Mouse (Mus musculus) testis, adult 2 months (tissue): ENCODE data around the gene Zfp953. TPM values are rescaled to one million over a fixed set of nuclear protein-coding genes. Genes with fewer than 3 reads are reported as not detected.

Experiments used
- H3K27ac ChIP-seq: fragments of 200-500 bp; 2 replicates; pipeline ENCODE4 v1.5.1; 2012; ENCODE audit warnings: low read depth, low read length; ENCODE audit not compliant: control insufficient read depth, insufficient read depth
- H3K27me3 ChIP-seq: fragments of 200-500 bp; 2 replicates; pipeline ENCODE4 v1.6.1; 2012; ENCODE audit warnings: mild to moderate bottlenecking, low read length, moderate library complexity; ENCODE audit not compliant: control insufficient read depth, insufficient read depth
- H3K36me3 ChIP-seq: fragments of 200-500 bp; 2 replicates; pipeline ENCODE4 v1.6.1; 2012; ENCODE audit warnings: mild to moderate bottlenecking, low read length; ENCODE audit not compliant: control insufficient read depth, insufficient read depth
- H3K4me1 ChIP-seq: fragments of 200-500 bp; 2 replicates; pipeline ENCODE4 v1.6.1; 2012; ENCODE audit warnings: low read length; ENCODE audit not compliant: control insufficient read depth, insufficient read depth
- H3K4me3 ChIP-seq: fragments of 200-500 bp; 2 replicates; pipeline ENCODE4 v1.5.1; 2012; ENCODE audit warnings: low read depth, mild to moderate bottlenecking, low read length, moderate library complexity, mixed read lengths; ENCODE audit not compliant: control insufficient read depth
- CTCF ChIP-seq: fragments of 200-500 bp; IDR thresholded peaks from 2 replicates; pipeline ENCODE4 v1.5.1; 2012; ENCODE audit warnings: low read depth, mild to moderate bottlenecking, inconsistent platforms, low read length, moderate library complexity; ENCODE audit not compliant: control insufficient read depth, insufficient read depth, insufficient replicate concordance
- POLR2A ChIP-seq: fragments of 200-500 bp; IDR thresholded peaks from 2 replicates; pipeline ENCODE4 v1.6.1; 2012; ENCODE audit warnings: low read depth, mild to moderate bottlenecking, inconsistent platforms, low read length, moderate library complexity; ENCODE audit not compliant: control insufficient read depth
- polyA plus RNA-seq: library from polyadenylated mRNA; depleted of rRNA; stranded (reverse); fragments of >200 nt; gene quantifications from 2 replicates; pipeline ENCODE4 v1.2.3, GENCODE M21; 2012; rRNA removed

Zfp953 gene
- polyA plus RNA-seq, 1 experiment: 0.27 TPM

GRCm38 (mm10) chr13:67332019-67332724, 28.2 kb downstream of the Zfp953 start, which contains the start of gene Zfp595:
Zfp595 (minus strand) TSS chr13:67332570.
- peak; percentile 55; the same call in 1 of the 2 replicates for TF ChIP-seq CTCF
- no peak for TF ChIP-seq POLR2A
- H3K27ac ChIP-seq: peak within 1 kb of the TSS; percentile 64; the same call in 1 of the 2 replicates
- H3K4me3 ChIP-seq: peak within 1 kb of the TSS; percentile 93

GRCm38 (mm10) chr13:67306718-67307117, 53.7 kb downstream of the Zfp953 start:
- H3K27ac ChIP-seq: no peak overlapping the region

More at GRCm38 (mm10) chr13:67332019-67332724, 28.2 kb downstream of the Zfp953 start, which contains the start of gene Zfp595:
- Histone ChIP-seq H3K27me3 (no peaks in the 10 kb centered on the region), H3K36me3 (no peaks in the 10 kb centered on the region), H3K4me1 (peaks cover 10% of the 10 kb centered on the region)

GRCm38 (mm10) chr13:67305822-67306672, 54.4 kb downstream of the Zfp953 start, which contains the start of gene Zfp457:
Zfp457 (minus strand) TSS chr13:67306485.
- Histone ChIP-seq H3K27ac (peak within 1 kb of the TSS; percentile 19), H3K4me3 (peak within 1 kb of the TSS; percentile 82), H3K27me3 (no peaks in the 10 kb centered on the region), H3K36me3 (no peaks in the 10 kb centered on the region), H3K4me1 (peaks cover 3% of the 10 kb centered on the region)
- TF ChIP-seq POLR2A (peak; percentile 63; the same call in 1 of the 2 replicates), CTCF (no peak)

More at GRCm38 (mm10) chr13:67306718-67307117, 53.7 kb downstream of the Zfp953 start:
- Histone ChIP-seq H3K27me3 (no peaks in the 10 kb centered on the region), H3K4me1 (peaks cover 3% of the 10 kb centered on the region), H3K36me3 (no peaks in the 10 kb centered on the region), H3K4me3 (no peak overlapping the region; the same call in 1 of the 2 replicates)
- TF ChIP-seq CTCF (no peak), POLR2A (no peak)

Other genes with a start within 250 kb of the Zfp953 start
- 0.06 and 0.11 TPM in 2 replicates for gene Rslcan18, start 244.3 kb downstream of the Zfp953 start, polyA plus RNA-seq
- 3.3 and 3.9 TPM in 2 replicates for gene Zfp759, start 238.9 kb downstream of the Zfp953 start, polyA plus RNA-seq
- 0.37 and 0.77 TPM in 2 replicates for gene Rsl1, start 187.4 kb downstream of the Zfp953 start, polyA plus RNA-seq
- gene Zfp455, start 166.1 kb downstream of the Zfp953 start, polyA plus RNA-seq: 0.12 and 0.17 TPM in 2 replicates
- gene Zfp458, start 82.1 kb downstream of the Zfp953 start, polyA plus RNA-seq: 1.3 and 1.5 TPM in 2 replicates
- 1.2 and 1.5 TPM in 2 replicates for gene Zfp457, start 54.1 kb downstream of the Zfp953 start, polyA plus RNA-seq
- gene Zfp595, start 28.0 kb downstream of the Zfp953 start, polyA plus RNA-seq: 0.47 and 0.52 TPM in 2 replicates
- not detected in 2 replicates for gene Gm28044, start 69 bp downstream of the Zfp953 start, polyA plus RNA-seq
- gene Gm28041, start 15.1 kb upstream of the Zfp953 start, polyA plus RNA-seq: not detected in 2 replicates
- 0.06 and 0.09 TPM in 2 replicates for gene Zfp456, start 15.2 kb upstream of the Zfp953 start, polyA plus RNA-seq
- gene Zfp429, start 39.2 kb upstream of the Zfp953 start, polyA plus RNA-seq: 0.17 and 0.60 TPM in 2 replicates
- gene Zfp459, start 60.8 kb upstream of the Zfp953 start, polyA plus RNA-seq: 0.14 and 0.62 TPM in 2 replicates
- 0.65 and 0.70 TPM in 2 replicates for gene Zfp874a, start 91.0 kb upstream of the Zfp953 start, polyA plus RNA-seq
- gene Zfp874b, start 123.7 kb upstream of the Zfp953 start, polyA plus RNA-seq: 0.85 and 0.86 TPM in 2 replicates
- gene Zfp58, start 139.9 kb upstream of the Zfp953 start, polyA plus RNA-seq: 2.8 and 3.2 TPM in 2 replicates
- gene Gm26965, start 165.5 kb upstream of the Zfp953 start, polyA plus RNA-seq: not detected in 2 replicates
- gene Zfp87, start 165.6 kb upstream of the Zfp953 start, polyA plus RNA-seq: 59.3 and 86.0 TPM in 2 replicates
- 2.0 and 2.6 TPM in 2 replicates for gene Zfp748, start 193.2 kb upstream of the Zfp953 start, polyA plus RNA-seq
- gene Zfp729b, start 249.1 kb upstream of the Zfp953 start, polyA plus RNA-seq: 0.32 and 0.34 TPM in 2 replicates